Mouse (Mus musculus) spleen, adult 2 months (tissue): ENCODE data around the gene Gramd4. TPM values are rescaled to one million over a fixed set of nuclear protein-coding genes. Genes with fewer than 3 reads are reported as not detected.
"Not testable (repeated sequence)": the region's sequence is repeated elsewhere in the genome, so short reads cannot be mapped to it uniquely, and the experiment has no call there.

Experiments
- DNase-seq, 2 experiments: peaks; one replicate each; pipeline versions ENCODE4 v3.0.0 to v3.0.0-alpha.2; 2012 to 2021; ENCODE audit warnings: low spot score in 2 of 2, low read depth in 1 of 2
- H3K27ac ChIP-seq: fragments of 200-500 bp; 2 replicates; pipeline ENCODE4 v1.5.1; 2012; ENCODE audit warnings: low read length, inconsistent platforms; ENCODE audit not compliant: insufficient read depth
- H3K27me3 ChIP-seq: fragments of 200-500 bp; 2 replicates; pipeline ENCODE4 v1.6.1; 2012; ENCODE audit warnings: mild to moderate bottlenecking, moderate library complexity, low read length, inconsistent platforms; ENCODE audit not compliant: control insufficient read depth, insufficient read depth
- H3K36me3 ChIP-seq: fragments of 200-500 bp; 2 replicates; pipeline ENCODE4 v1.6.1; 2012; ENCODE audit warnings: mild to moderate bottlenecking, low read length, inconsistent platforms; ENCODE audit not compliant: control insufficient read depth, insufficient read depth
- H3K4me1 ChIP-seq: fragments of 200-500 bp; 2 replicates; pipeline ENCODE4 v1.6.1; 2011; ENCODE audit warnings: inconsistent platforms; ENCODE audit not compliant: control insufficient read depth, insufficient read depth, insufficient read length
- H3K4me3 ChIP-seq: fragments of 200-500 bp; 2 replicates; pipeline ENCODE4 v1.5.1; 2011; ENCODE audit warnings: mild to moderate bottlenecking, inconsistent platforms; ENCODE audit not compliant: insufficient read depth, insufficient read length; ENCODE audit errors: extremely low read depth
- CTCF ChIP-seq: fragments of 200-500 bp; IDR thresholded peaks from 2 replicates; pipeline ENCODE4 v1.5.1; 2011; ENCODE audit warnings: mild to moderate bottlenecking, inconsistent platforms; ENCODE audit not compliant: insufficient read depth, insufficient read length, insufficient replicate concordance; ENCODE audit errors: extremely low read depth
- POLR2A ChIP-seq: fragments of 200-500 bp; IDR thresholded peaks from 2 replicates; pipeline ENCODE4 v1.6.1; 2011; ENCODE audit warnings: low read depth, low read length, inconsistent platforms
- WGBS: fragments of 180-500 bp; shearing (Covaris S2); methylation state at CpG from one replicate; pipeline ENCODE4 v1.1.7; 2018; 5-methylcytosine and 5-hydroxymethylcytosine counted together
- polyA plus RNA-seq: library from polyadenylated mRNA; depleted of rRNA; stranded (reverse); fragments of >200 nt; gene quantifications from 2 replicates; pipeline ENCODE4 v1.2.3, GENCODE M21; 2012

Gramd4 gene
- polyA plus RNA-seq, 1 experiment = 36.2 TPM

GRCm38 (mm10) chr15:86050170-86050743 is 7.2 kb upstream of the Gramd4 start:
- H3K27ac ChIP-seq = peak overlapping the region; percentile 45; the same call in 1 of the 2 replicates
- DNase-seq = no peak

DNA sequence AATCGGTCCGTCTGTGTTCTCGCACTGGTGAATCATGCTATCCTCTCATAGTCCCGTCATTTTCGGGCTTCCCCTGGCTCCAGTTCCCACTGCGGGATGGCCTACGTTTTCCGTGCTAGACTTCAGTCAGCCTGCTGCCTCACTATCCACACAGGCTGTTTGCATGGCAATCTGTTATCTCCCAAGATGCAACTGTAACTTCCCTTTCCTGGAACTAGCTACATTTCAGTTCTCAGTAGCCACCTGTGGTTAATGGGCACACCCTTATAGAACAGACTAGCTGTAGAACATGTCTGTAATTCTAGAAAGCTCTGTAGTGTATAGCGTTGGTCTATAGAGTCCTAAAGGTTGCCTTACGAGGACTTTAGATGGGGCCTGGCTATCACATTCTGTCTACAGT is 6.3 kb upstream of the Gramd4 start:
- H3K27me3 ChIP-seq = no peaks in the 10 kb centered on the region
- peaks cover 33% of the 10 kb centered on the region for H3K4me1 ChIP-seq
- no peak for DNase-seq
- peak overlapping the region; percentile 89 for H3K27ac ChIP-seq
- TF ChIP-seq POLR2A (peak; percentile 30; the same call in 1 of the 2 replicates), CTCF (no peak)
- no peaks in the 10 kb centered on the region for H3K36me3 ChIP-seq
- WGBS = 7% methylated on average over 10 of the region's 10 CpGs
- peak overlapping the region; percentile 48; the same call in 1 of the 2 replicates for H3K4me3 ChIP-seq

More at GRCm38 (mm10) chr15:86050170-86050743, 7.2 kb upstream of the Gramd4 start:
- no peak for TF ChIP-seq POLR2A
- TF ChIP-seq CTCF = no peak
- 81% methylated on average over 4 of the region's 4 CpGs for WGBS
- H3K36me3 ChIP-seq = no peaks in the 10 kb centered on the region
- H3K27me3 ChIP-seq = no peaks in the 10 kb centered on the region
- H3K4me3 ChIP-seq = no peak overlapping the region
- H3K4me1 ChIP-seq = peaks cover 27% of the 10 kb centered on the region

DNA sequence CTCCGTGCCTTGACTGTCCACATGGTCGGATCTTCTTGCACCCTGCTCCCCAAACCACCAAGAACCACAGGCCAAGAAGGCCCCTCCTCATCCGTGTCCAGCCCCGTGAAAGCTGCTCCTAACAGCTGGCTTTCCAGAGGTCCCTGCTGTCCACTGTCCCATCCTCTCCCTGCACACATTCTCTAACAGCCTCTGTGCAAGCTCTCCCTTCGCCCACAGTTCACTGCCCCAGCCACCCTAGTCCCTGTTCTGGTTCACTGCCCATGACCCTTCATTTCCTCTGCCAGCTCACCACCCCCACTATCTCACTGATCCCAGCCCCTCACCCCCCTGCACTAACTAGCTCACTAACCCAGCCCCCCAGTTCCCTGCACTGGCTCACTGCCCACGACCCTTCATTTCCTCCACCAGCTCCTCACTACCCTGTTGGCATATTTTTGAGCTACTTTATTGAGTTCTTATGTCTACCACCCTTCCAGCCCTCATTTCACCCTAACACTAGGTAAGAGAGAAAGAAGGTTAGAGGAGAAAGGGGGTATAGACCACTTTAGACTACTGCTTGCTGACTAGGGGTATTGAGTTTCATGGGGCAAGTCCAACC is 5.5 kb upstream of the Gramd4 start:
- no peak for DNase-seq
- Histone ChIP-seq H3K4me1 (peaks cover 36% of the 10 kb centered on the region), H3K27me3 (no peaks in the 10 kb centered on the region), H3K4me3 (no peak overlapping the region), H3K36me3 (no peaks in the 10 kb centered on the region), H3K27ac (peak overlapping the region; percentile 48)
- WGBS = 48% methylated on average over 6 of the region's 6 CpGs
- TF ChIP-seq CTCF (no peak), POLR2A (no peak)

GRCm38 (mm10) chr15:86053890-86054536 is 3.5 kb upstream of the Gramd4 start:
- Histone ChIP-seq H3K27ac (peak overlapping the region; percentile 58), H3K36me3 (no peaks in the 10 kb centered on the region), H3K27me3 (no peaks in the 10 kb centered on the region), H3K4me3 (no peak overlapping the region), H3K4me1 (peaks cover 39% of the 10 kb centered on the region)
- peak in 1 of 2 experiments; percentile 79 for DNase-seq
- TF ChIP-seq POLR2A (no peak), CTCF (peak; percentile 83; the same call in 1 of the 2 replicates)
- WGBS = 25% methylated on average over 2 of the region's 2 CpGs

GRCm38 (mm10) chr15:86054861-86055260 is 2.6 kb upstream of the Gramd4 start:
- Histone ChIP-seq H3K4me1 (peaks cover 42% of the 10 kb centered on the region), H3K27ac (peak overlapping the region; percentile 58; the same call in 1 of the 2 replicates)
- not testable (repeated sequence) for H3K27me3 ChIP-seq

GRCm38 (mm10) chr15:86056221-86056760 is 1.2 kb upstream of the Gramd4 start:
- no peak overlapping the region for H3K27ac ChIP-seq
- H3K4me1 ChIP-seq = peaks cover 50% of the 10 kb centered on the region
- H3K4me3 ChIP-seq = no peak overlapping the region
- no peak for DNase-seq
- no peaks in the 10 kb centered on the region for H3K36me3 ChIP-seq
- no peaks in the 10 kb centered on the region for H3K27me3 ChIP-seq
- 47% methylated on average over 5 of the region's 5 CpGs for WGBS
- TF ChIP-seq POLR2A (no peak), CTCF (no peak)

More at GRCm38 (mm10) chr15:86054861-86055260, 2.6 kb upstream of the Gramd4 start:
- 31% methylated on average over 3 of the region's 3 CpGs for WGBS
- not testable (repeated sequence) for DNase-seq, H3K4me3 ChIP-seq, H3K36me3 ChIP-seq
